Mouse (Mus musculus): ENCODE data around the gene Zcchc24.

Zcchc24 gene

GRCm38 (mm10) chr14:25746971-25747945, 21.6 kb downstream of the Zcchc24 start:
- no peak for DNase-seq

DNA sequence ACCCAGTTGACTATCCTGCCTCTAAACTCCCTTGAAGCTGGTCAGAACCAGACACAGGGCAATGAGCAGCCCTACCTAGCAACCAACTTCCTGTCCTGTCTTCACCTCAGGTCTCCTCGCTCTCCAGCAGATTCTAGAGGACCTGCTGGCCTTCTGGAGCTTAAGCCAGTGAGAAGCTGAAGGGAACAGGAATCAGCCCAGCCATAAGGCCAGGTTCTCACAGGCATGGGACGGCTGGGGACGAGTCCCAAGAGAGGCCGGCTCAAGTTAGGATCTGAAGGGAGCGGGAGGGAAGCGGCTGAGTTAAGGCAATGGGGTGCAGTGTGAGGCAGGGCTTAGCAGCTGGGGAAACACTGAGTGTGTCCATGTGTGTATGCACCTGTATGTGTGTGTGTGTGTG, 22.5 kb downstream of the Zcchc24 start:
- DNase-seq: no peak

DNA sequence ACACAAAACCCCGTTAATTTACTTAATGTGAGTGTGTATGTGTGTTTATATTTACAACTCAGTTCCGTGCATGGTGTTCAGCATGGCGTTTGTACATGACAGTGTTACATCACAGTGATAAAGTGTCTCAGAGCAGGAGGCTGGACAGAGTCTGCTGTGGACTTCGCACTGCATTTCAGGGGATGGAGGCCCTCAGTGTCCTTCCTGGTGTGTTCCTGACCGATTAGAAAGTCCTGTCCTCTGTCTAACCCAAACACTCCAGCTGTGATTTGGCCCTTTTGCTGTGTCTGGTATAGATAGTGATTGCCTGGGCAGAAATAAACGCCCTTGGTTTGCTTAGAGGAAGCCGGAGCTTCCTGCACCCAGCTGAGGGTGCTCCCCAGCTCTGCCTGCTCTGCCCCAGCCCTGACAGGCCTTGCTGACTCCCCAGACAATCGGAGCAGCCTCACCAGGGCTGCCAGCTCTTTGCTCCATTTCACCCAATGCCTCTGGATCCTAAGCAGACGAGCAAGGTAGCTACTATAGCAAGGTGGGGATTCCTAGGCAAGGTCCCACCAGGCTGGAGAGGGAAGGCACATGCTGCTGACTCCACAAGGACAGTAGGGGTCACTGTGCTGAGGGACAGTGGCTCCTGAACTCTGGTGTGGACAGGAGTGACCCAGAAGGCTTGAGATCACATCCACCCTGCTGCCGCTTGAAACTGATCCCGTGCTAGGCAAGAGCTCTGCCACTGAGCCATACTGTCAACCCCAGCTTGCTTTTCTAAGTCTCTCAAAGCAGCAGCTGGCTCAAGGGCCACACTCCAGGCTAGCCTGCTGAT, 23.3 kb downstream of the Zcchc24 start:
- DNase-seq: no peak

GRCm38 (mm10) chr14:25742943-25743342, 25.9 kb downstream of the Zcchc24 start:
- DNase-seq: no peak

DNA sequence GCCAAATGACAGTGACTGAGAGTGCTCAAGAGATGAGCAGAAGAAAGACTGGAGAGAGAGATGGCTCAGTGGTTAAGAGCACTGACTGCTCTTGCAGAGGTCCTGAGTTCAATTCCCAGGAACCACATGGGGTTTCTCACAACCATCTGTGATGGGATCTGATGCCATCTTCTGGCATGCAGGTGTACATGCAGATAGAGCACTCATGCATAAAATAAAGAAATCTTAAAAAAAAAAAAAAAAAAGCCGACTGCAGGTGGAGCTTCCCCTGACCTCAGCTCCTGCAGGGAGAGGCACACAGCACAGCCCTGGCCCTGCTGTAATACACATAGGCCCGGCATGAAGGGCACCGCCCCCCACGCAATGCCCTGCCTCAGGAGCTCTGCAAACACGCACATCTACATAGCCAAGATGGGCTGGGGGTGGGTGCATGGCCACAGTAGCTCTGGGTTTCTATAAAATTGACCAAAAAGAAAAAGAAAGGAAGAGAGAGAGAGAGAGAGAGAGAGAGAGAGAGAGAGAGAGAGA, 26.9 kb downstream of the Zcchc24 start:
- no peak for DNase-seq

DNA sequence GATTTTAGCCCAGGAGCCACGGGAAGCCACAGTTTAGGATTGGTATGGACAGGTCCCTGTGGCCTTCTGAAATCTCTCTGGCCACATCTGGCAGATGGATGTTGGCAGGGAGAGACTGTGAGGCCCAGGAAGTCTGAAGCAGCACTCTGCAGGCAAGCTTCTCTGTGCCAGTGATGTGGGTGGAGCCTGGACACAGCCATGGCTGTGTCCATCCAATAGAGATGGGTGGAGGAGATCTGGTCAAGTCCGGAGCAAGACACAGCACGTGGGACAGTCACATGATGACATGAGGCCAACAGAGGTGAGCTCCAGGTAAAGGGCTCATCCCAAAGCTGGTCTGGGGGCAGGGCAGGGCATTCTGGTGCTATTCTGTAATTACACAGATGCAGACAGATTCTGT, 27.6 kb downstream of the Zcchc24 start:
- DNase-seq: no peak

- peak; percentile 58 for DNase-seq
These were observed 28.8 kb downstream of the Zcchc24 start for GRCm38 (mm10) chr14:25739957-25740565.

GRCm38 (mm10) chr14:25738591-25739001, 30.2 kb downstream of the Zcchc24 start:
- DNase-seq: no peak

- DNase-seq: peak; percentile 34
These were observed 32.2 kb downstream of the Zcchc24 start for GRCm38 (mm10) chr14:25736589-25736988.

- no peak for DNase-seq
These were observed 32.7 kb downstream of the Zcchc24 start for GRCm38 (mm10) chr14:25736140-25736539.

GRCm38 (mm10) chr14:25734736-25735716, 33.8 kb downstream of the Zcchc24 start:
- DNase-seq: peak; percentile 16

- DNase-seq: no peak
These were observed 41.7 kb downstream of the Zcchc24 start for GRCm38 (mm10) chr14:25727149-25727510.

DNA sequence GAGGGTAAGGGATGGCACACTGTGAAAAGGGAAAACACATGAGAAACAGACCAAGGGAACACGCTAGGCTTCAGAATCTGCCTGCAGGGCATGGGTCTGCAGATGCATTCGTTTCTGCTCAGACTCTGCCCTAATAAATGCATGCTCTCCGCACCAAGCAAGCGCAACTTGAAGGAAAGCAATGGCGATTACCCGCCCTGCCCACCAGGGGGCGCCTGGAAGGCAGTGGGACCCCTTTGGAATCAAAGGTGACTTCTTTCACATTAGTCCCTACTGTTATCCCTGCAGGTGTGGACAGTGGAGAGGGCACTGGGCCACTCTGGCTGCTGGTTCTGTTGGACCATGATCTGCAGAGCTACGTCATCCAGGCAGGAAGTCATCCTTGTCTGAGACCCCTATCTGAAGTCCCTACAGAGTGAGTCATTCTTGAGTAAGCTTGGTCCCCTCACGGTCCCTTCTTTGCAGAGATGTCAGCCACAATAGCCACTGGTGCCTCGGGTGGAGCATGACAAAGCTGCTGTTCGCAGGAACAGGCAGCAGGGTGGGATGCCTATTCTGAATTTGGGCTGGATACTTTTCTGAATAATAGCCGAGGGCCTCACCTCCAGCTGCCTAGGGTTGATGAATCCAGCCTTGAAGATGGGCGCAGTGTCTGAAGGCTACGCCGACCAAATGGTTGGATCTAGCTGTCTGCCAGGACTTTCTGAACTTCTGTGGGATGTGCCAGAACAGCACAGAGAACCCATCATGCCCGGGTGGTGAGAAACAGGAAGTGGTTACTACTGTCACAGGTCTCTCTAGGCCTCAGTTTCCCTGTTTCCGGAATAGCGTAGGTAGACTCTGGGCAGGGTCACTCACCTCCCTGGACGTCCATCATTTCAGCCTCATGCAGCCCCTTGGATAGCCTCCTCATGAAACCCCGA, 42.4 kb downstream of the Zcchc24 start:
- no peak for DNase-seq

DNA sequence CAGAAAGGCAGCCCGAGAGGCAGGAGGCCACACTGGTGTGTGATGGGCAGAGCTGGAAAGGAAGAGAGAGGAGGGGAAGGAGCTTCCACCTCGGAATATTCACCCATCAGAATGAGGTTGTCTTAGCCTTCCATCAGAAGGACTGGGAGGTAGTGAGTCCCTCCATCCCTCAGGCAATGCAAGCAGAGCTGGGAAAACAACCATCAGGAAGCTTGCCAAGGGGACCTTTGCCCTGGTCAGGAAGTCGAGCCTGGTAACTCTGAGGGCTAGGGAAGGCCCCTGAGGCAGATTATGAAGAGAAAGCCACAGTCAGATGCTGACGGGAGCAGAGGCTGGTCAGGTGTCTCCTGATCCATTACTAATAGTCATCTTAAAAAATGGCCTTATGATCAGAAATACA, 43.1 kb downstream of the Zcchc24 start:
- no peak for DNase-seq

GRCm38 (mm10) chr14:25725032-25725497, 43.8 kb downstream of the Zcchc24 start:
- peak; percentile 54 for DNase-seq

- no peak for DNase-seq
These were observed 47.7 kb downstream of the Zcchc24 start for GRCm38 (mm10) chr14:25720962-25721707.

DNA sequence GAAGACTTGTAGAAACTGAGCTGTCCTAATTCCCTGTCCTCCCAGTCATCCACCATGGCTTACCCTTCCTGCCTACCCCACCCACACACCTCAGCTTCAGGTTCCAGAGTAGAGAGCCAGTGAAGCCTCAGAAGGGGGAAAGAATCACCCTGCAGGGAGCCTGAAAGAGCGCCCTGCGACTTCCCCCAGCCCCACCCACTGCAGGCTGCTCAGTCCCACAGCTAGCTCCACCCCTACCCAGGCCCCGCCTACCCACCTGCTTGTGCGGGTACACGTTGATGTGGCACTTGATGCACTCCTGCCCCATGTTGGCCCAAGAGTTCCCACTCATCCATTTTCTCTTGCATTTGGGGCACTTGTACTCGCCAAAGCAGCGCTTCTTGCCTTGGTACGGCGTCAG, 49.5 kb downstream of the Zcchc24 start:
- DNase-seq: no peak

- DNase-seq: no peak
These were observed 50.4 kb downstream of the Zcchc24 start for GRCm38 (mm10) chr14:25718471-25718870.

- no peak for DNase-seq
These were observed 51.1 kb downstream of the Zcchc24 start for GRCm38 (mm10) chr14:25717718-25718117.

GRCm38 (mm10) chr14:25716528-25716927, 52.3 kb downstream of the Zcchc24 start:
- no peak for DNase-seq
